Mouse (Mus musculus): ENCODE measurements around the gene Prcd.

The Prcd gene

GRCm38 (mm10) chr11:116694250-116695193 lies 41.2 kb downstream of the Prcd start:
- no peak for DNase-seq

- DNase-seq = no peak
These were observed 42.0 kb downstream of the Prcd start for GRCm38 (mm10) chr11:116695194-116695880.

DNA sequence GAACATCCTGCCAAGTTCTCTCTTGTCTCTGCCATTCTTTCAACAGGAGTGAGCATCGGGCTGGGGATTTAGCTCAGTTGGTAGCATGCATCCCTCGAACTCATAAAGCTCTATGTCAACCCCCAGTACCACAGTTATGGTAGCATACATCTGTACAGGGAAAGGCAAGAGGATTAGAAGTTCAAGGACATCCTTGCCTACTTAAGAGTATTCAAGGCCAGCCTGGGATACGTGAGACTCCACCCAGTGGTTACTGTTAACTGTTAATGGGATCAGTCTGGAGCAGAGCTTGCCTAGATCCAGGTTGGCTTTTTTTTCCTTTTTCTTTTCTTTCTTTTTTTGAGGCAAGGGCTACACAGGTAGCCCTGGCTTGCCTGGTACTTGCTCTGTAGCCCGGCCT lies 43.1 kb downstream of the Prcd start:
- no peak for DNase-seq

- DNase-seq = no peak
These were observed 44.2 kb downstream of the Prcd start for GRCm38 (mm10) chr11:116697521-116697920.

DNA sequence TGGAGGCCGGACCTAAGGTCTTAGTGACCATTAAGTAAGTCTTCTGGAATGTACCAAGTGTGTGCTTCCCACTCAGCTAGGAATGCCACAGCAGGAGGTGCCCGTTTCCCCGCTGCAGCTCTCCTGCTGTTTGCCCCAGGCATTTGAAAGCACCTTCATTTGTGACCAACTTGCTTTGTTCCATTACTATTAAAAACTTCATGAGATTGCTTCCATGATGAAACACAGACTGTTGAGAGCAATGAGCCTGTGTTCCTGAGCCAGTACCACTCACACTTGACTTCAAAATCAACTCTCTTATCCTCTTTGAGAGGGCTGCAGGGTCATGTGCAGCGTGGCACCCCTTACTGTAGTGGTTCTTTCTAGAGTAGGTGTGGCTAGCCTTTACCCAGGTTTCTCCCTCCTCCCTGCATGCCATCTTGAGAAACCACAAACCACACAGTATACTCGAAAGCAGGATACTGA lies 48.1 kb downstream of the Prcd start:
- no peak for DNase-seq

DNA sequence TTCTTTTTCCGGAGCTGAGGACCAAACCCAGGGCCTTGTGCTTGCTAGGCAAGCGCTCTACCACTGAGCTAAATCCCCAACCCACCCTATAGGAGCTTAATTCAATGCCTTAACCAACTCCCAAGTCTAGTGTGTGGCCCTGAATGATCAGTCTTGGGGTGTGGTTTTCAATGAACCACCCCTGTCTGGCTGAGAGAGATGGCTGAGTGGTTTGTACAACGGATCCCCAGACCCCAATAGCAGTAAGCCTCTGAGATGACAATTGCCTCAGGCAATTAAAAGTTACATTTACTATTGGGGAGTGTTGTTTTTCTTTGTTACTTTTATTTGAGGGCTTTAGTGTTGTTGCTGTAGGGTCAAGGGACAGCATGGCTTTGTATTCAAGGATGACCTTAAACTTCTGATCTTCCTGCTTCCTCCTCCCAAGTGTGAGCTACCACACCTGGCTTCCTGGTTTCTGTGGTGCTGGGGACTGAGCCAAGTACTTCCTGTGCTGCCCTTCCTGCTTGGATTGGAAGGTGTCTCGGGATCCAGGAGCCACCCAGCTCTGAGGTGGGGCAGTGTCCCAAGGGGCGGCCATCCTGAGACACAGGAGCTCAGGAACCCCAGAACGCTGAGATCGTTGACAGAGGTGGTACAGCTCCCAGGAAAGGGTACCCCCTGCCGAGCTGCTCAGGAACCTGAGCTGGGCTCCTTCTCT lies 51.2 kb downstream of the Prcd start:
- DNase-seq = no peak

DNA sequence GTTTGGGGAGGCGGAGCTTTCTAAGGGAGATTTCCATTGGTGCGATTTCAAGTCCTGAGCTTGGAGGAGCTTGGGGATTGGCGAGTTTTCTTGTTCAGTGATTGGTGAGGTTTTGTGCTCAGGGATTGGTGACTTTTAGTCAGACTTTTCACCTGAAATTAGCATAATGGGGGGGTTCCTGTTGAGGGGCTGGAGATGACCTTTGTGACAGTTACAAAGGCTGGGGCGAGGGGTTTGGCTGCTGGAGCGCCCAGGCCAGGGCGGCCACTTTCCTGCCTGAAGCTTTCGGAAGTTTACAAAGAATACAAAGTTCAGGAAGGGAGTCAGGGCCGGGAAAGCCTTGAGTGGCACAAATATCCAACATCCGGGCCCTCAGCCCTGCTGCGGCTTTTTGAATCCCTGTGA lies 51.9 kb downstream of the Prcd start:
- no peak for DNase-seq

GRCm38 (mm10) chr11:116706363-116706762 lies 53.0 kb downstream of the Prcd start:
- no peak for DNase-seq

DNA sequence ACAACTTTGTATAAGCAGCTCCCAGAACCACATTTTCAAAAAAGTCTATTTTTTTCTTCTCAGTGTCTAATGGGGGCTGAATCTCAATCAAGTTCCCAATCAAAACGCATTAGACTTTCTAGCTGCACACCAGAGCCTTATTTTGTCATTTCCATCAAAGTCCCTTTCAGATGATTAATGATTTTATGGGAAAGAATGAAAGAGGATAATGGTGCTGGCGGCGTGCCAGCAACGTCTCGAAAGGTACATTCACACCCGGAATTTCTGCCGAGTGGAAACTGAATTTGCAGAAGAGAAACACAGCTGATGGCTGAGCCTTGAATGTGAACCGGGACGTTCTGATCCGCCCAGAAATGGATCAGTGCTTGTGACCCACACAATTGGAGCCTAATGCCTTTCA lies 56.8 kb downstream of the Prcd start:
- DNase-seq = no peak

GRCm38 (mm10) chr11:116710793-116711192 lies 57.5 kb downstream of the Prcd start:
- no peak for DNase-seq

GRCm38 (mm10) chr11:116714052-116714451 lies 60.7 kb downstream of the Prcd start:
- DNase-seq = no peak
